Mouse (Mus musculus) ES-Bruce4 (cell line): ENCODE results near the gene 4930480E11Rik.
"Not testable (repeated sequence)": the region's sequence is repeated elsewhere in the genome, so short reads cannot be mapped to it uniquely, and the experiment has no call there.

Experiments
- CTCF ChIP-seq: IDR thresholded peaks from one replicate; pipeline ENCODE4 v1.8.1; 2011; ENCODE audit warnings: low read depth, low read length
- EP300 ChIP-seq: IDR thresholded peaks from 2 replicates; pipeline ENCODE4 v1.6.1; 2011; ENCODE audit warnings: low read depth, low read length; ENCODE audit not compliant: insufficient read depth
- POLR2A ChIP-seq: IDR thresholded peaks from one replicate; pipeline ENCODE4 v1.8.1; 2011; ENCODE audit warnings: low read length; ENCODE audit not compliant: insufficient read depth

GRCm38 (mm10) chrX:78403346-78403745 is 33.9 kb downstream of the 4930480E11Rik start:
- not testable (repeated sequence) for TF ChIP-seq POLR2A, CTCF, EP300
